Mouse (Mus musculus) neutrophil, adult 59 days (primary cell): ENCODE results near the gene Smlr1. TPM values are rescaled to one million over a fixed set of nuclear protein-coding genes. Genes with fewer than 3 reads are reported as not detected.

Experiments
- total RNA-seq, 2 experiments: library from RNA; stranded (reverse); gene quantifications; 1 replicate in 1 of 2; 2 replicates in 1 of 2; pipeline ENCODE4 v1.2.4; 2023

Smlr1 gene
- total RNA-seq: not detected

DNA sequence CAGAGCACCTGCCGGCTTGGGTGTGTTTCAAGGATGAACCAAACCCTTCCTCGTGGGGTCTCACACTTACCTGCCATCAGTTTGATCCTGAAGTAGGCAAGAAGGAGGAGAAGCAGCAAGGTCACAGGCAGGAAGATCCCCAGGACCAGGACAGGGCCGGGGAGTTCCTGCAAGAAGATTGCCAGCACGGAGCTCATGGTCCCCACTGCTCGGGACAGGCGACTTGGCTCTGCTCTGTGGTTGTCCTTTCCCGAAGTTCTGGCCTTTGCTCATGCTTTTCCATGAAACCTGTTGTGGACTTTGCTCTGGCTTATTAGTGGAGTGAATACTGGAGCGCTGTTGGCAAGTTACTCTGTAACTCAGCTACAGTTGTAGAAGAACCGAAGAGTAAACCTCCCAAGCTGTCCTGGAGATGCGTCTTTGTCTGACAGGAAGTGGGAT is at the start of gene Smlr1:
Gene Smlr1 (minus strand): TSS at position 377 of the 441 bp plus-strand sequence.

Other genes with a start within 250 kb of the Smlr1 start
- 10 to 100 TPM; 16.7 to 21.6 TPM for gene Akap7, start 228.4 kb downstream of the Smlr1 start, total RNA-seq
- 10 to 100 TPM; 40.7 to 48.4 TPM for gene Epb41l2, start 176.5 kb downstream of the Smlr1 start, total RNA-seq